Mouse (Mus musculus): ENCODE data around the gene Matn3.

DNA sequence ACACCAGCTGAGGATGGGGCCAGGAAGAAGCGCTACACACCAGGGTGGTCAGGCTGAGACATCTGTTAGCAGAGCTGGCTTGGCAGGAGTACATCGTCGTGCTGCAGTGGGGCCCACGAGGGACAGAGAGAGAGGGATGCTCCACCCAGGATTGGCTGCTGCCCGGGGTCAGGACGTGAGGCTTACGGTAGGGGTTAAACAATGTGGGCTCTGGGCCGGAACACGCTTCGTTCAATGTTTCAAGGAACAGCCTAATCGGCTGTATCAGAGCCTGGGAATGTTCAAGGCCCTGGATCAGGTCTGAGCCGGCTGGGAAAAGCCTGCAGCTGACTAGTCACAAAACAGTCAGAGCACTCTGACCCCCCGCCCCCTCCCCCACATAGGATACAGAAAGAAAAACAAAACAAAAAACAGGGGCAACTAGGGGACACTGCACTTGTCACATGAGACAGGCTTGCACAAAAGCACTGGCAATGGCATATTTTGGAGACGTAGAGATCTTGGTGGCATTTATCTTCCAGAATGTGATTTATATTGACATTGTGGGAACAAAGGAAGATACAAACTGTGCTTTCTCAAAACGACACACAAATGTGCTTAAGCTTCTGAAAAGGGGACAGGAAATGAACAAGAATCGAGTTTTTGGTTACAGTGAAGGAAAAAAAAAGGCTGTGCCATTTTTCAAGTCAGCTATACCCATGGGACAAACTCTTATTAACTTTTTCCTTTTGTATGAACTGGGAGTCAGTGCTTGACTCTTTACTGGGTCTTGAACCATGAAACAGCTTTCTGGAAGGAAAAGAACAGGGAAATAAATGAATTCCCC lies 34.7 kb upstream of the Matn3 start:
- no peak for TF ChIP-seq CTCF (IDR thresholded peaks at IDR 0.05; ENCODE audit: low read depth)
- peak; percentile 34; the same call in 1 of the 2 replicates for TF ChIP-seq EP300 (IDR thresholded peaks at IDR 0.05; ENCODE audit: low read depth)
